Comparison of ENCODE assay signal across 11 mouse cellular contexts in the genomic region with DNA sequence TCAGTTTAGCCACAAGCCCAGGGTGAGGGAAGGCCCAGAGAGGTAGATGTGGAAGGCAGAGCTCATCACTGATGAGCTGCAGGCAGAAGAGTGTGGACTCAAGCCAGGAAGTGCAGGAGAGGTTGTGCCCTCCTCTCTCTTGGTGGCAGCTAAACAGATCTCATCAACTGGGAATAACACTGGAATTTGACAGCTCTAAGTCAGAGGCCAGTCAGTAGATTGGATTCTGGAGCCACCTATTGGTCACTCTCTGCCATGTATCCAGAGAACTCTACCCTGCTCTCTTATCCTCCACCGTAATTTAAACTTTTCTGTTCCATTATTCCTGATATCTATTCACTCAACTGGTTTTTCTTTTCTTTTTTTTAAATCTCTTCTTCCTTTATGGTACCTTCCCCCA. TPM values are rescaled to one million over a fixed set of nuclear protein-coding genes. Genes with fewer than 3 reads are reported as not detected.
DNase-seq lines count a peak whose midpoint lies in the region; ATAC-seq and TF ChIP-seq lines count a peak whose summit lies in the region.
"Had no signal": no experiment of that assay in that cellular context is flagged by ENCODE, and none has a peak within 500 bp of the region (broad histone marks: within the 10 kb centered on the region; RNA-seq: fewer than 3 reads in every experiment).

No protein-coding gene starts in this region.

- no peaks in the 10 kb centered on the region for H3K36me3 ChIP-seq in heart, embryonic 12.5 days
- no peaks in the 10 kb centered on the region for H3K36me3 ChIP-seq in forebrain, postnatal 0 days (ENCODE audit: insufficient read depth)

- H3K9me3 ChIP-seq in heart, embryonic 12.5 days (replicated peaks): no peaks in the 10 kb centered on the region
- no peaks in the 10 kb centered on the region for H3K9me3 ChIP-seq in forebrain, postnatal 0 days (ENCODE audit: low read length)

- H3K27me3 ChIP-seq in heart, embryonic 12.5 days (replicated peaks): no peaks in the 10 kb centered on the region
- no peaks in the 10 kb centered on the region for H3K27me3 ChIP-seq in forebrain, postnatal 0 days (ENCODE audit: insufficient read depth, low read length)

- H3K4me1 ChIP-seq in heart, embryonic 12.5 days (replicated peaks): no peaks in the 10 kb centered on the region
- no peaks in the 10 kb centered on the region for H3K4me1 ChIP-seq in forebrain, postnatal 0 days (ENCODE audit: insufficient read depth)

- no peak overlapping the region for H3K4me2 ChIP-seq in heart, embryonic 12.5 days
- H3K4me2 ChIP-seq in forebrain, postnatal 0 days (ENCODE audit: low read depth): no peak overlapping the region

- no peak overlapping the region for H3K27ac ChIP-seq in heart, embryonic 12.5 days (ENCODE audit: poor library complexity, severe bottlenecking)
- no peak overlapping the region for H3K27ac ChIP-seq in forebrain, postnatal 0 days (ENCODE audit: low read depth, low read length)

- TF ChIP-seq CTCF in forebrain, postnatal 0 days (IDR thresholded peaks at IDR 0.05; ENCODE audit: low read depth): peak; percentile 65

- no peak for ATAC-seq in heart, embryonic 12.5 days (ENCODE audit: insufficient number of reproducible peaks, low FRiP score)
- peak; percentile 52; the same call in 1 of the 2 replicates for ATAC-seq in forebrain, postnatal 0 days

- no peak overlapping the region for H3K9ac ChIP-seq in heart, embryonic 12.5 days
- H3K9ac ChIP-seq in forebrain, postnatal 0 days: no peak overlapping the region

- WGBS in heart, embryonic 12.5 days: 53% methylated on average over 1 of the region's 1 CpGs
- whole genome bisulfite sequencing in forebrain, postnatal 0 days: 43% methylated on average over 1 of the region's 1 CpGs

- intact Hi-C loops in heart, postnatal 10 days (cut with DNase I): loop anchor here (5.0 kb wide), 1 partner anchor 452 kb away; no protein-coding TSS in a partner anchor

- no peak overlapping the region for H3K4me3 ChIP-seq in heart, embryonic 12.5 days
- H3K4me3 ChIP-seq in forebrain, postnatal 0 days (ENCODE audit: low read depth, low read length): no peak overlapping the region

- DNase-seq in heart, postnatal 10 days: peak; percentile 21 to 34
- peak; percentile 40 for DNase-seq in NIH3T3 (ENCODE audit: low read depth)
- peak; percentile 30 for DNase-seq in forebrain, postnatal 0 days
- peak; percentile 29 for DNase-seq in mesoderm, embryonic 11.5 days (ENCODE audit: low read depth, low spot score)
- DNase-seq in testis, postnatal 10 days (ENCODE audit: low spot score): no peak
- no peak for DNase-seq in left cerebral cortex, adult 9 months (ENCODE audit: low spot score in 2 of 2)
- no peak for DNase-seq in layer of hippocampus, adult 9-10 months (ENCODE audit: low spot score)

RNA-seq across cellular contexts. Expression of gene Tmed3, which starts 25.9 kb away (rescaled TPM):
- 10 to 100 TPM; 36.6 to 37.1 TPM for total RNA-seq in heart, postnatal 10 days (2021)
- 63.3 and 66.2 TPM in 2 replicates for polyA plus RNA-seq in heart, embryonic 12.5 days (2016; fragmentation: Nextera tagmentation; extraction: Ambion mirVana)
- 51.3 and 57.2 TPM in 2 replicates for total RNA-seq in forebrain, postnatal 0 days (2014; rRNA removed)
- 53.4 and 55.5 TPM in 2 replicates for polyA plus RNA-seq in forebrain, postnatal 0 days (2015; fragmentation: Nextera tagmentation; extraction: Ambion mirVana)

RNA-seq across cellular contexts. Expression of gene Minar1, which starts 56.0 kb away (rescaled TPM):
- under 1 TPM; 0.05 to 0.10 TPM for total RNA-seq in heart, postnatal 10 days (2021)
- 0.04 and 0.10 TPM in 2 replicates for polyA plus RNA-seq in heart, embryonic 12.5 days (2016; fragmentation: Nextera tagmentation; extraction: Ambion mirVana)
- total RNA-seq in forebrain, postnatal 0 days (2014; rRNA removed): 9.2 and 10.1 TPM in 2 replicates
- 1.6 and 2.7 TPM in 2 replicates for polyA plus RNA-seq in forebrain, postnatal 0 days (2015; fragmentation: Nextera tagmentation; extraction: Ambion mirVana)
- total RNA-seq: hematopoietic stem cell, adult 5-6 weeks; neutrophil, adult 5-6 weeks had no signal

RNA-seq across cellular contexts. Expression of gene Ankrd34c, which starts 59.3 kb away (rescaled TPM):
- not detected for total RNA-seq in heart, postnatal 10 days (2021)
- polyA plus RNA-seq in heart, embryonic 12.5 days (2016; fragmentation: Nextera tagmentation; extraction: Ambion mirVana): 0.04 TPM in 1 of 2 replicates, not detected in the other
- 1.5 and 4.1 TPM in 2 replicates for total RNA-seq in forebrain, postnatal 0 days (2014; rRNA removed)
- 0.68 and 0.74 TPM in 2 replicates for polyA plus RNA-seq in forebrain, postnatal 0 days (2015; fragmentation: Nextera tagmentation; extraction: Ambion mirVana)
- total RNA-seq: adrenal gland, postnatal 36 days; hematopoietic stem cell, adult 5-6 weeks had no signal

Comparison
In these comparisons a context has a peak if more than half of its experiments do, and no peak if none do; other contexts are left out.
1. DNase-seq: peak in heart, postnatal 10 days (2 of 2), NIH3T3 (single experiment), forebrain, postnatal 0 days (single experiment) and mesoderm, embryonic 11.5 days (single experiment); none in testis, postnatal 10 days (single experiment), left cerebral cortex, adult 9 months (0 of 2) and layer of hippocampus, adult 9-10 months (single experiment).